Mouse (Mus musculus) liver, postnatal 0 days (tissue): ENCODE measurements around the gene Wasf2. TPM values are rescaled to one million over a fixed set of nuclear protein-coding genes. Genes with fewer than 3 reads are reported as not detected.

Source experiments
- ATAC-seq: fragments of 200-750 bp; cut with Nextera tagmentation; 2 replicates; pipeline ENCODE4 v1.8.0; 2017; ENCODE audit warnings: mild to moderate bottlenecking, moderate library complexity
- DNase-seq: peaks from one replicate; pipeline ENCODE4 v3.0.0-alpha.2; 2016
- H3K27ac ChIP-seq: fragments of 300-500 bp; sonication (generic); 2 replicates; pipeline ENCODE4 v1.5.1; 2014; ENCODE audit warnings: antibody characterized with exemption, moderate library complexity, mild to moderate bottlenecking, low read depth
- H3K27me3 ChIP-seq: fragments of 300-500 bp; sonication (generic); 2 replicates; pipeline ENCODE4 v1.6.1; 2014; ENCODE audit warnings: low read length, control low read depth, mixed read lengths; ENCODE audit not compliant: insufficient read depth
- H3K36me3 ChIP-seq: fragments of 300-500 bp; sonication (generic); replicated peaks from 2 replicates; pipeline ENCODE4 v1.6.1; 2014; ENCODE audit warnings: mild to moderate bottlenecking, control low read depth, low read length, moderate library complexity, mixed read lengths; ENCODE audit not compliant: insufficient read depth
- H3K4me1 ChIP-seq: fragments of 300-500 bp; sonication (generic); 2 replicates; pipeline ENCODE4 v1.6.1; 2014; ENCODE audit warnings: antibody characterized with exemption, mild to moderate bottlenecking, control low read depth; ENCODE audit not compliant: insufficient read depth
- H3K4me2 ChIP-seq: fragments of 300-500 bp; sonication (generic); 2 replicates; pipeline ENCODE4 v1.6.1; 2014; ENCODE audit warnings: low read depth, mild to moderate bottlenecking, low read length, moderate library complexity, mixed read lengths
- H3K4me3 ChIP-seq: fragments of 300-500 bp; sonication (generic); 2 replicates; pipeline ENCODE4 v1.5.1; 2014; ENCODE audit warnings: low read depth, low read length
- H3K9ac ChIP-seq: fragments of 300-500 bp; sonication (generic); replicated peaks from 2 replicates; pipeline ENCODE4 v1.6.1; 2014; ENCODE audit warnings: mild to moderate bottlenecking, moderate library complexity
- H3K9me3 ChIP-seq: fragments of 300-500 bp; sonication (generic); 2 replicates; pipeline ENCODE4 v1.6.1; 2016; ENCODE audit warnings: mild to moderate bottlenecking, control low read depth, low read length, mixed read lengths
- CTCF ChIP-seq: sonication (generic); IDR thresholded peaks from 2 replicates; pipeline ENCODE4 v1.5.1; 2016; ENCODE audit warnings: antibody characterized with exemption, low read depth
- EP300 ChIP-seq: IDR thresholded peaks from 2 replicates; pipeline ENCODE4 v1.6.1; 2016; ENCODE audit warnings: antibody characterized with exemption, low read depth, mild to moderate bottlenecking
- WGBS: fragments of 180-500 bp; shearing (Covaris S2); extraction: QIAGEN DNeasy Blood & Tissue Kit; methylation state at CpG from one replicate; pipeline ENCODE4 v1.1.7; 2014; ENCODE audit not compliant: insufficient replicate concordance; 5-methylcytosine and 5-hydroxymethylcytosine counted together
- polyA plus RNA-seq: library from polyadenylated mRNA; unstranded; fragments of >200 nt; fragmentation: Nextera tagmentation; extraction: Ambion mirVana; gene quantifications from 2 replicates; pipeline ENCODE4 v1.2.1, GENCODE M21; 2015

Gene Wasf2
- polyA plus RNA-seq, 1 experiment from 2014 or later, result 43.1 TPM

GRCm38 (mm10) chr4:133235415-133235814 is 105.1 kb downstream of the Wasf2 start:
- Histone ChIP-seq H3K27me3 (no peaks in the 10 kb centered on the region), H3K4me1 (peaks cover 13% of the 10 kb centered on the region), H3K27ac (no peak overlapping the region), H3K36me3 (no peaks in the 10 kb centered on the region), H3K4me3 (no peak overlapping the region), H3K4me2 (no peak overlapping the region), H3K9me3 (no peaks in the 10 kb centered on the region), H3K9ac (no peak overlapping the region)
- no peak for TF ChIP-seq EP300
- TF ChIP-seq CTCF, result peak; percentile 35
- no peak for ATAC-seq
- WGBS, result 84% methylated on average over 5 of the region's 5 CpGs
- DNase-seq, result no peak

DNA sequence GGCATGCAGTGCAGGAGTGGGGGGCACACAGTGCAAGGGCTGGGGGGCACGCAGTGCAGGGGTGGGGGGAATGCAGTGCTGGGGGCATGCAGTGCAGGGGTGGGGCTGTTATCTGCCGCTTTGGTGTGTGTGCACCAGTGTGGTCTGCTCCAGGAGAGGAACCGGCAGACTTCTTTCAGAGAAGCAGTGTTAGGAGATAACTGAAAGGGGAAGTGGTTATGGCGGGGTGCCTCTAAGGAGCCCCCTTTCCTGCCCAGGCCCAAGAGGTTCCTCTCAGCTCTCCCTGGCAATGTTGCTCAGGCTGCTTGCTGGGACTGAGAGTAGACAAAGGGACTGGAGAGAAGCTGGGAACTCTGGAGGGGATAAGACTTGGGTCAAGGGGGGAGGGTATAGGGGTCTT is 107.6 kb downstream of the Wasf2 start:
- no peak for DNase-seq
- no peaks in the 10 kb centered on the region for H3K9me3 ChIP-seq
- ATAC-seq, result no peak
- no peaks in the 10 kb centered on the region for H3K27me3 ChIP-seq
- no peak for TF ChIP-seq CTCF
- no peak for TF ChIP-seq EP300
- H3K4me1 ChIP-seq, result peaks cover 31% of the 10 kb centered on the region
- H3K9ac ChIP-seq, result no peak overlapping the region
- H3K36me3 ChIP-seq, result 0 out of 2 replicates have a peak, but pooled peaks cover 3% of the 10 kb centered on the region
- WGBS, result 17% methylated on average over 4 of the region's 4 CpGs
- H3K27ac ChIP-seq, result 0 out of 2 replicates have a peak overlapping the region, but pooled peaks have one; percentile 29
- H3K4me2 ChIP-seq, result no peak overlapping the region
- H3K4me3 ChIP-seq, result no peak overlapping the region

DNA sequence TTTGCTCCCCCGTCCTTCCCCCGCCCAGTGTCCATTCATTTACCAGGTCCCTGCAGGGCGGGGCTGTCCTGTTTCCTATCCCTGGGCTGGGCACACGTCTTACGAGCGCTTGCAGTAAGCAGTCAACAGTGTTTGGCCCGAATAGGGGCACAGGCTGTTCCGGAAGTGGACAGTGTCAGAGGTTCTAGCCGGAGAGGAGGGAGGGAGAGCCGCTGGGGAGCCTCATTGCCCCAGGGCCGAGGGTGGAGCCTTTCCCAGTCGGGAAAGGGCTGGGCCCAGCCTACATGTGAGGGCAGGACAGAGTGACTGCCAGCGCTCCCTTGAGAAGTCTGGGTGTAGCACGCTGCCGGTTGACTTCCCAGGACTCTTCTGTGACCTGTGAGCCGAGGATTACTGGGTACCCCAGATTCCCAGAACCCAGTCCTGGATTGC is 110.2 kb downstream of the Wasf2 start, which contains the start of gene Map3k6:
Gene Map3k6 (plus strand): TSS at position 329 of the 432 bp plus-strand sequence.
- WGBS, result 5% methylated on average over 16 of the region's 16 CpGs
- Histone ChIP-seq H3K9ac (peak within 1 kb of the TSS; percentile 91), H3K4me1 (peaks cover 35% of the 10 kb centered on the region), H3K4me2 (peak within 1 kb of the TSS; percentile 99), H3K4me3 (peak within 1 kb of the TSS; percentile 81), H3K27ac (peak within 1 kb of the TSS; percentile 99), H3K36me3 (peaks cover 5% of the 10 kb centered on the region; the same call in 1 of the 2 replicates), H3K9me3 (no peaks in the 10 kb centered on the region), H3K27me3 (no peaks in the 10 kb centered on the region)
- peak; percentile 91 for TF ChIP-seq EP300
- TF ChIP-seq CTCF, result no peak
- ATAC-seq (peak; percentile 83), DNase-seq (peak; percentile 85)

GRCm38 (mm10) chr4:133240934-133241908 is 110.9 kb downstream of the Wasf2 start:
- WGBS, result under 1% methylated on average over 73 of the region's 78 CpGs
- H3K4me3 ChIP-seq, result peak overlapping the region; percentile 81

DNA sequence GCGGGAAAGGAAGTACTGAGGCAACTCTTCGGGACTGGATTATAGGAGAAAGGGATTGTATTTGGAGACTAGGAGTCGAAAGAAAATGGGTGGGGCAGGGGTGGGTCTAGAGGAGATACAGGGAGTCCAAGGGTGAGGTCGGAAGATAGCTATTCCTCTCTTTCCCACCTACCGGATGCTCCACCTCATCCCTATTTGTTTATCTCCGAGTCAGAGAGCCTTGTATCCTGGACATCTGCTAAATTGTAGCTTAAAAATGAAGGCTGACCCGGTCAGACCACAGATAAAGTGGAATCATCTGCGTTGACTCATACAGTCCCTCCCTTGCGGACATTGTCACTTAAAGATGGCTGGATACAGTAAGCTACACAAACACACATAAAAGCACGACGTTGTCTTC is 111.6 kb downstream of the Wasf2 start:
- TF ChIP-seq EP300 (peak; percentile 60; the same call in 1 of the 2 replicates), CTCF (no peak)
- peaks cover 35% of the 10 kb centered on the region for H3K4me1 ChIP-seq
- peak overlapping the region; percentile 99 for H3K27ac ChIP-seq
- DNase-seq (no peak), ATAC-seq (no peak)
- H3K9ac ChIP-seq, result peak overlapping the region; percentile 91
- H3K36me3 ChIP-seq, result peaks cover 11% of the 10 kb centered on the region
- 36% methylated on average over 11 of the region's 11 CpGs for WGBS
- peak overlapping the region; percentile 81 for H3K4me3 ChIP-seq
- H3K9me3 ChIP-seq, result no peaks in the 10 kb centered on the region
- H3K27me3 ChIP-seq, result peaks cover 13% of the 10 kb centered on the region
- H3K4me2 ChIP-seq, result peak overlapping the region; percentile 99

More at GRCm38 (mm10) chr4:133240934-133241908, 110.9 kb downstream of the Wasf2 start:
- peak overlapping the region; percentile 91 for H3K9ac ChIP-seq
- DNase-seq (peak; percentile 95), ATAC-seq (peak; percentile 79)
- H3K27ac ChIP-seq, result peak overlapping the region; percentile 99
- TF ChIP-seq EP300, result no peak
- TF ChIP-seq CTCF, result peak; percentile 35; the same call in 1 of the 2 replicates
- H3K36me3 ChIP-seq, result peaks cover 11% of the 10 kb centered on the region; the same call in 1 of the 2 replicates
- H3K4me2 ChIP-seq, result peak overlapping the region; percentile 99
- H3K27me3 ChIP-seq, result peaks cover 6% of the 10 kb centered on the region
- H3K9me3 ChIP-seq, result no peaks in the 10 kb centered on the region
- peaks cover 35% of the 10 kb centered on the region for H3K4me1 ChIP-seq

DNA sequence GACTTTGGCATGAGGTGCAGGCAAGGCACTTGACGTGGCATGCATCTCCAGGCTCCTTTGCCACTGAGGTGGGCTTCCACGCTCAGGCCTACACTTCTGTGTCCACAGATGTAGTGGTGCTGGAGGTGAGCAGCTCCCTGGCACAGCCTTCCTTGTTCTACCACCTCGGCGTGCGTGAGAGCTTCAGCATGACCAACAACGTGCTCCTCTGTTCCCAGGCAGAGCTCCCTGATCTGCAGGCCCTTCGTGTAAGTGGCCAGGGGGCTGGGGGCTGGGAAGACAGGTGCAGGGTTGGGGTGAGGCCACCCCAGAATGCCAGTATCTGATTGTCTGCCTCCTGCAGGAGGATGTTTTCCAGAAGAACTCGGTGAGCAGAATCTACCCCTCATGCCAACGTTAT is 112.4 kb downstream of the Wasf2 start:
- Histone ChIP-seq H3K9ac (no peak overlapping the region), H3K27me3 (peaks cover 15% of the 10 kb centered on the region), H3K4me2 (no peak overlapping the region), H3K4me1 (peaks cover 42% of the 10 kb centered on the region), H3K9me3 (no peaks in the 10 kb centered on the region), H3K36me3 (peaks cover 16% of the 10 kb centered on the region), H3K4me3 (no peak overlapping the region), H3K27ac (no peak overlapping the region)
- 81% methylated on average over 9 of the region's 9 CpGs for WGBS
- TF ChIP-seq EP300 (no peak), CTCF (no peak)
- no peak for ATAC-seq
- DNase-seq, result no peak
